Mouse (Mus musculus) CD8-positive naive resting alpha-beta T cell, adult 57 days (primary cell): ENCODE results near the gene Dysf. TPM values are rescaled to one million over a fixed set of nuclear protein-coding genes. Genes with fewer than 3 reads are reported as not detected.

Experiments
- total RNA-seq: library from RNA; stranded (reverse); gene quantifications from one replicate; pipeline ENCODE4 v1.2.4, GENCODE M21; 2023

Gene Dysf
- not detected for total RNA-seq

GRCm38 (mm10) chr6:84008363-84009171, at the start of gene Dysf:
TSS of gene Dysf (plus strand) at chr6:84008590.

Other genes starting within 250 kb of the Dysf start
- gene Ankrd53, start 245.9 kb upstream of the Dysf start, total RNA-seq = not detected
- 57.0 TPM for gene Tex261, start 232.8 kb upstream of the Dysf start, total RNA-seq
- 9.9 TPM for gene Nagk, start 213.6 kb upstream of the Dysf start, total RNA-seq
- gene Paip2b, start 176.8 kb upstream of the Dysf start, total RNA-seq = 64.9 TPM
- gene Zfp638, start 141.5 kb upstream of the Dysf start, total RNA-seq = 143 TPM